Mouse (Mus musculus) hindbrain, embryonic 12.5 days (tissue): ENCODE data around the gene Smtn. TPM values are rescaled to one million over a fixed set of nuclear protein-coding genes. Genes with fewer than 3 reads are reported as not detected.

ENCODE experiments used
- ATAC-seq: fragments of 200-750 bp; cut with Nextera tagmentation; 2 replicates; pipeline ENCODE4 v1.8.0; 2017; ENCODE audit warnings: moderate TSS enrichment; ENCODE audit not compliant: low FRiP score
- H3K27ac ChIP-seq: fragments of 300-500 bp; sonication (generic); 2 replicates; pipeline ENCODE4 v1.5.1; 2016; ENCODE audit warnings: mild to moderate bottlenecking
- H3K27me3 ChIP-seq: fragments of 300-500 bp; sonication (generic); 2 replicates; pipeline ENCODE4 v1.6.1; 2016; ENCODE audit warnings: mild to moderate bottlenecking
- H3K36me3 ChIP-seq: fragments of 300-500 bp; sonication (generic); 2 replicates; pipeline ENCODE4 v1.6.1; 2016; ENCODE audit warnings: mild to moderate bottlenecking
- H3K4me1 ChIP-seq: fragments of 300-500 bp; sonication (generic); 2 replicates; pipeline ENCODE4 v1.6.1; 2016
- H3K4me2 ChIP-seq: fragments of 300-500 bp; sonication (generic); replicated peaks from 2 replicates; pipeline ENCODE4 v1.6.1; 2016; ENCODE audit warnings: mild to moderate bottlenecking
- H3K4me3 ChIP-seq: fragments of 300-500 bp; sonication (generic); 2 replicates; pipeline ENCODE4 v1.5.1; 2016; ENCODE audit warnings: mild to moderate bottlenecking
- H3K9ac ChIP-seq: fragments of 300-500 bp; sonication (generic); 2 replicates; pipeline ENCODE4 v1.6.1; 2016; ENCODE audit warnings: mild to moderate bottlenecking, moderate library complexity
- H3K9me3 ChIP-seq: fragments of 300-500 bp; sonication (generic); replicated peaks from 2 replicates; pipeline ENCODE4 v1.6.1; 2016; ENCODE audit warnings: mild to moderate bottlenecking
- WGBS: fragments of 180-500 bp; shearing (Covaris S2); methylation state at CpG from one replicate; pipeline ENCODE4 v1.1.7; 2016; 5-methylcytosine and 5-hydroxymethylcytosine counted together
- polyA plus RNA-seq: library from polyadenylated mRNA; unstranded; fragments of >200 nt; fragmentation: Nextera tagmentation; extraction: Ambion mirVana; gene quantifications from 2 replicates; pipeline ENCODE4 v1.2.1, GENCODE M21; 2016

Gene Smtn
- polyA plus RNA-seq, 1 experiment from 2014 or later: 42.2 TPM

DNA sequence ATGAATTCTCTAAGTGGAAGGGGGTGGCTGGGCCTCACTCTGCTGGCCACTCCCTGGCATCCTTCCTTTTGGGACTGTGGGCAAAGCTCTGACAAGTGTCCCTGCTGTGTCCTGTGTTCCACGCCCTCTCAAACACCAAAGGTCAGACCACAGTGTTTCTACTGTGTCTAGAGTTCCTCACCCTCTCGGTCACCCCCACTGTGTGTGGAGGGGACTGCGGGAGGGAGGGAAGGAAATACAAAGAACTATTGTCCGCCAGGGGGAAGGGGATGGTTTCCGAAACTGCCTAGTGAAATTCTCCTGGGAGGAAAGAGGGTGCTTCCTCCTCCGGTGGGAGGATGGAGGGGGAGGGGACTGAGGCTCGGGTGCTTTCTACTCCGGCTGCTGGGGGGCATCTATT lies 5.5 kb downstream of the Smtn start:
- H3K4me3 ChIP-seq: peak overlapping the region; percentile 52; the same call in 1 of the 2 replicates
- no peaks in the 10 kb centered on the region for H3K9me3 ChIP-seq
- WGBS: 4% methylated on average over 8 of the region's 8 CpGs
- peaks cover 33% of the 10 kb centered on the region for H3K4me1 ChIP-seq
- H3K27ac ChIP-seq: 0 out of 2 replicates have a peak overlapping the region, but pooled peaks have one; percentile 85
- no peaks in the 10 kb centered on the region for H3K27me3 ChIP-seq
- H3K36me3 ChIP-seq: peaks cover 21% of the 10 kb centered on the region
- 0 out of 2 replicates have a peak, but pooled peaks have one; percentile 1 for ATAC-seq
- H3K9ac ChIP-seq: peak overlapping the region; percentile 74
- H3K4me2 ChIP-seq: peak overlapping the region; percentile 96

GRCm38 (mm10) chr11:3533406-3533932 lies 6.9 kb downstream of the Smtn start:
- ATAC-seq: no peak
- H3K9ac ChIP-seq: no peak overlapping the region
- H3K27me3 ChIP-seq: no peaks in the 10 kb centered on the region
- 89% methylated on average over 17 of the region's 17 CpGs for WGBS
- no peaks in the 10 kb centered on the region for H3K9me3 ChIP-seq
- H3K36me3 ChIP-seq: peaks cover 35% of the 10 kb centered on the region
- no peak overlapping the region for H3K4me3 ChIP-seq
- no peak overlapping the region for H3K27ac ChIP-seq
- H3K4me2 ChIP-seq: no peak overlapping the region
- H3K4me1 ChIP-seq: peaks cover 31% of the 10 kb centered on the region

DNA sequence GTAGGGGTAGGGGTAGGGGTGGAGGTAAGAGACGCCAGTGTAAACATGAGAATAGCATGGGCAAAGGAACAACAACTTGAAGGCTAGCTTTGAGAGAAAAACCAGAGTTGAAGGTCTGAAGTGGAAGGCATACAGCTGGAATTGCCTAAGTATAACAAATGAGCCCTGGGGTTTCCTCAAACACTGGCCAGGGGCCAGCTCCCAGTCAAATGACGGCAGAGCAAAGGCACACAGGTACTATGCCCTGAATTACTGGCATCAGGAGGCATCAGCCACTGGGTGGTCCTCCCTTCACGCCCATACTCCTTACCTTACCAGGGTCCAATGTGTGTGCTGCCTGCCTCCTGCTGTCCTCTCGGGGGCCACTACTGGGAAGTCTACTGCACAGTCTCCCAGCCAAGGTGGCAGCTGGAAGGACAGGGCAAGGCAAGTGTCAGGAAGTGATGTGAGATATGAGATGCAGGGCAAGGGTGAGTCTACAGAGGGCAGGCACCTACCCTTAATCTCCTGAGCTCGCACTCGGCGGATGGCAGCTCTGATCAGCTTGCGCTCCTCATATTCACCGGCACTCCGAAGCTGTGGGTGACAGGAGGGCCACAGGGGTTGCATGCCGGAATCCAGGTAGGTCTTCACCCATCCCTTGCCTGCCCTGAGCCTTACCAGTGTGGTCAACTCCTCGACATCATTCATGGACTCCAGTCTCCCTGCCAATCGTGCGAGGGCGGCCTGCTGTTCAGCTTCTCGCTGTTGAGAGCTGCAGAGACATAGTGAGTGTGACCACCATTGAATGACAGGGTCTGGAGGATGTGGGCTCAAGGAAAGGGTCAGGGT lies 8.1 kb downstream of the Smtn start:
- Histone ChIP-seq H3K36me3 (peaks cover 44% of the 10 kb centered on the region), H3K9ac (no peak overlapping the region), H3K4me2 (no peak overlapping the region), H3K4me3 (no peak overlapping the region), H3K27me3 (no peaks in the 10 kb centered on the region), H3K4me1 (peaks cover 21% of the 10 kb centered on the region), H3K27ac (no peak overlapping the region), H3K9me3 (no peaks in the 10 kb centered on the region)
- WGBS: 93% methylated on average over 16 of the region's 16 CpGs
- no peak for ATAC-seq

DNA sequence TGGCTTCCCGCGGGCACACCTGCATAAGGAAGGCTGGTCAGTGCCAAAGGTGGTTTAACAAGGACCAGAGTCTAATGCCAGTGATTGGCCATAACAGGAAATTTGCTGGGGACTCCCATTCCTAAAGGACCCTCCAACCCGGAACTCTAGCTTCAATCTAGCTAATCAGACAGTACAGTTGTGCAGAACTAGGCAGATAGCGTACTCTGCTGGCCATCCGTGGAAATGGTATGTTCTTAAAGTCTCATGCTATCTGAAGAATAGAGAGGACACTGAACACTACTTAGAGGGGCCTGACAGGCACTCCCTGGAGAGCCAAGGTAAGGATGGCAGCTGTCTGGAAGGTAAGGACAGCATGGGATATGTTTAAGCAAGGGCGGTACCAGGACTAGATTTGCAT lies 8.8 kb downstream of the Smtn start:
- H3K4me2 ChIP-seq: no peak overlapping the region
- H3K9ac ChIP-seq: no peak overlapping the region
- H3K4me3 ChIP-seq: no peak overlapping the region
- peaks cover 51% of the 10 kb centered on the region for H3K36me3 ChIP-seq
- WGBS: 81% methylated on average over 6 of the region's 6 CpGs
- ATAC-seq: no peak
- no peaks in the 10 kb centered on the region for H3K9me3 ChIP-seq
- H3K27me3 ChIP-seq: no peaks in the 10 kb centered on the region
- peaks cover 18% of the 10 kb centered on the region for H3K4me1 ChIP-seq
- no peak overlapping the region for H3K27ac ChIP-seq

DNA sequence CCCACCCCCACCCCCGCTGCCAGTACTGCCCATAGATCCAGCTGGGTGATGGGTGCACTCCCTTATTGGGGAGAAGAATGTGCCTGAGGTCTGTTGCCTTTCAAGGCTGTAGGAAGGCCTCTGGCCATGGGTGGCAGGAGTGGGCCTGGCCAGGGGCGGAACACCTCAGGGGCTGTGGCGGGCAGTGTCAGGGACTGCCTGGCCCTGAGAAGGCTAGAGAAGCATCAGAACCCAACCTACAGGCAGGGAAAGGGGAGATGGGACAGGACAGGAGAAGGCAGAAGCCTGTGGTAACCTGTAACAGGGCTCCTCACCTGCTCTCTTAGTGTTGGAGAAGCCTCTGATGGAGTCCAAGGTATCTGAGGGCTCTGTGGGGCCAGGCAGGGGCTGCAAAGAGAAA lies 9.7 kb downstream of the Smtn start:
- peaks cover 57% of the 10 kb centered on the region for H3K36me3 ChIP-seq
- no peak for ATAC-seq

GRCm38 (mm10) chr11:3529476-3530252 lies 10.7 kb downstream of the Smtn start:
- no peak overlapping the region for H3K4me2 ChIP-seq
- peaks cover 66% of the 10 kb centered on the region for H3K36me3 ChIP-seq

More for the DNA sequence above, 9.7 kb downstream of the Smtn start:
- Histone ChIP-seq H3K4me1 (peaks cover 9% of the 10 kb centered on the region), H3K9me3 (no peaks in the 10 kb centered on the region), H3K27me3 (no peaks in the 10 kb centered on the region), H3K4me3 (no peak overlapping the region), H3K9ac (no peak overlapping the region), H3K4me2 (no peak overlapping the region), H3K27ac (no peak overlapping the region)
- 91% methylated on average over 3 of the region's 3 CpGs for WGBS

DNA sequence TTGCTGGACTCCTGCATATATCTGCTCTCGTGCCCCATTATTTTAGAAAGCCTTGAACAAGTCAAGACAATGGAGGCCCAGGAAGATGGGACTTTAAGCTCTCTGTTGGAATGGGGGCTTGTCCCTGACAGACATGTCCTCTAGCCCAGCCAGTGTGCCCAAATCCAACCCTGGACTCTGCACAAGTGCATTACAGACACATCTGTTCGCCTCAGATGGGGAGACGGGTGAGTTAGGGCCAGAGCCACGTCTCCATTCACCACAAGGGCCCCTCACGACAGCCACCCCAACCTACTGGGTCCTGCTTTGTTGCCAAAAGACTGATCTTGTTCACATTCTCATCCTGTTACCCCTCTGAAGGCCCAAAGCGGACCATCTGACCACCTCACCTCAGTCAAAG lies 12.2 kb downstream of the Smtn start:
- H3K9me3 ChIP-seq: no peaks in the 10 kb centered on the region
- no peak overlapping the region for H3K4me3 ChIP-seq
- H3K36me3 ChIP-seq: peaks cover 73% of the 10 kb centered on the region
- H3K27me3 ChIP-seq: no peaks in the 10 kb centered on the region
- ATAC-seq: no peak
- no peak overlapping the region for H3K9ac ChIP-seq
- no peaks in the 10 kb centered on the region for H3K4me1 ChIP-seq
- H3K27ac ChIP-seq: no peak overlapping the region
- WGBS: 89% methylated on average over 6 of the region's 6 CpGs
- H3K4me2 ChIP-seq: no peak overlapping the region

More at GRCm38 (mm10) chr11:3529476-3530252, 10.7 kb downstream of the Smtn start:
- H3K9ac ChIP-seq: no peak overlapping the region
- H3K27ac ChIP-seq: no peak overlapping the region
- H3K27me3 ChIP-seq: no peaks in the 10 kb centered on the region
- peaks cover under 1% of the 10 kb centered on the region; the same call in 1 of the 2 replicates for H3K4me1 ChIP-seq
- no peak overlapping the region for H3K4me3 ChIP-seq
- WGBS: 81% methylated on average over 20 of the region's 20 CpGs
- ATAC-seq: no peak
- no peaks in the 10 kb centered on the region for H3K9me3 ChIP-seq

GRCm38 (mm10) chr11:3527766-3528165 lies 12.6 kb downstream of the Smtn start:
- no peak overlapping the region for H3K9ac ChIP-seq

DNA sequence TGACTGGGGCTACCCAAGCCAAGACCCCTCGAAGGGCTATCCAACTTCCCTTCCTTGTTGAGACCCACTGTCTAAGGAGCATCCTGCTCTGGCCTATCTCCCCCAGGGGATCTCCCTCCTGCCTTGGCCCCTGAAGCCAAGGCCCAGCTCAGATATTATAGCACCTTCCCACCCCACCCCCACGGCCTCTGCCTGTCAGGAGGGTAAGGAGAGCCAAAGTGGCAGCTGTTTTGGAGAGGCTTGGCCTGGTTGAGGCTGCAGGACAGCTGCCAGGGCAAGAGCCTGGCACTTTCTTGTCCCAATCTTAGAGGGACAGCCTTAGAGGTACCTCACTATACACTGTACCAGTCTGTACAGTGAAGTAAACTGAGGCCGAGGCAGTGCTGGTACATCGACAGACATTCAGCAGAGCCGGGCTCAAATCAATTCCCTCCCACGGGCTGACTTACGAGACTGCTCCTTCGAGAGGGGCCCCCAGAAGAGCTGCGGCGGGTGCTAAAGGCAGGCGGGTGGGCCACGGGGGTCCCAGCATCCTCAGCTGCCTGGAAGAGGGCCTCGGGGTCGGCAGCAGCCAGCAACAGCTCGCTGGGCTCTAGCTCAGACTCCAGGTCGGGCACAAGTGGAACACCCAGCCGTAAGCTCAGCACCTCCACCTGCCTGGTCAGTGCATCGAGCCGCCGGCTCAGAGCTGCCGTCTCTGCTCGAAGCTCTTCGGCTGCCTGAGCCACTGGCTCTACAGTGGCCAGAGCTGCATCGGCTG lies 13.3 kb downstream of the Smtn start:
- Histone ChIP-seq H3K36me3 (peaks cover 75% of the 10 kb centered on the region), H3K9ac (no peak overlapping the region), H3K27me3 (no peaks in the 10 kb centered on the region), H3K27ac (no peak overlapping the region), H3K4me2 (no peak overlapping the region), H3K9me3 (no peaks in the 10 kb centered on the region), H3K4me3 (no peak overlapping the region), H3K4me1 (no peaks in the 10 kb centered on the region)
- ATAC-seq: no peak
- 91% methylated on average over 24 of the region's 24 CpGs for WGBS

More at GRCm38 (mm10) chr11:3527766-3528165, 12.6 kb downstream of the Smtn start:
- H3K27me3 ChIP-seq: no peaks in the 10 kb centered on the region
- no peak for ATAC-seq
- H3K4me1 ChIP-seq: no peaks in the 10 kb centered on the region
- H3K9me3 ChIP-seq: no peaks in the 10 kb centered on the region
- H3K4me3 ChIP-seq: no peak overlapping the region
- WGBS: 80% methylated on average over 8 of the region's 8 CpGs
- H3K36me3 ChIP-seq: peaks cover 75% of the 10 kb centered on the region
- H3K27ac ChIP-seq: no peak overlapping the region
- no peak overlapping the region for H3K4me2 ChIP-seq

GRCm38 (mm10) chr11:3526207-3526606 lies 14.2 kb downstream of the Smtn start:
- H3K36me3 ChIP-seq: peaks cover 77% of the 10 kb centered on the region
- H3K4me2 ChIP-seq: no peak overlapping the region
- ATAC-seq: no peak
- H3K4me3 ChIP-seq: no peak overlapping the region
- H3K27me3 ChIP-seq: no peaks in the 10 kb centered on the region
- no peaks in the 10 kb centered on the region for H3K4me1 ChIP-seq
- WGBS: 83% methylated on average over 9 of the region's 9 CpGs
- no peaks in the 10 kb centered on the region for H3K9me3 ChIP-seq
- no peak overlapping the region for H3K9ac ChIP-seq
- H3K27ac ChIP-seq: no peak overlapping the region

GRCm38 (mm10) chr11:3525560-3525959 lies 14.9 kb downstream of the Smtn start:
- WGBS: 85% methylated on average over 4 of the region's 4 CpGs
- Histone ChIP-seq H3K4me2 (no peak overlapping the region), H3K4me1 (0 out of 2 replicates have a peak, but pooled peaks cover 2% of the 10 kb centered on the region), H3K27ac (no peak overlapping the region), H3K4me3 (no peak overlapping the region), H3K27me3 (no peaks in the 10 kb centered on the region), H3K9ac (no peak overlapping the region), H3K36me3 (peaks cover 76% of the 10 kb centered on the region), H3K9me3 (no peaks in the 10 kb centered on the region)
- no peak for ATAC-seq
